Mouse (Mus musculus): ENCODE measurements around the gene Rhoh. TPM values are rescaled to one million over a fixed set of nuclear protein-coding genes. Genes with fewer than 3 reads are reported as not detected.

The Rhoh gene
- total and polyA plus RNA-seq, 3 experiments = 12.1 to 22.1 (median 18.9) TPM

- DNase-seq (ENCODE audit: extremely low read depth) = no peak
- dilution Hi-C loops (cut with MboI; ENCODE audit: extremely low pct_ligation_motif_present, extremely low pct_unique_long_range_greater_than_20kb, low sequenced_read_pairs) = no loop called here
- Histone ChIP-seq H3K9me3 (replicated peaks; ENCODE audit: low read length) (peaks cover 6% of the 10 kb centered on the region), H3K4me2 (ENCODE audit: insufficient read depth, low read depth, poor library complexity, severe bottlenecking) (no peak overlapping the region), H3K4me3 (replicated peaks in 1 of 3; ENCODE audit: low read depth in 2 of 3, low read length in 2 of 3, poor library complexity in 1 of 3) (no peak overlapping the region), H3K79me2 (replicated peaks; ENCODE audit: control insufficient read depth, extremely low read depth, insufficient read depth, poor library complexity, severe bottlenecking) (no peaks in the 10 kb centered on the region), H3K9ac (ENCODE audit: insufficient read depth, low read depth) (no peak overlapping the region), H3K4me1 (ENCODE audit: control insufficient read depth in 1 of 2, insufficient read depth in 2 of 2) (peaks cover 0 to 14% of the 10 kb centered on the region in 2 experiments; a peak in 2 of 4 replicates), H3K27me3 (replicated peaks) (no peaks in the 10 kb centered on the region), H3K27ac (ENCODE audit: insufficient read depth, low read depth) (no peak overlapping the region), H3K36me3 (replicated peaks in 1 of 2; ENCODE audit: control insufficient read depth in 1 of 2, insufficient read depth in 1 of 2, low read length in 1 of 2) (no peaks in the 10 kb centered on the region)
- no peak for TF ChIP-seq MYC (IDR thresholded peaks at IDR 0.05; ENCODE audit: low read depth, low read length)
- TF ChIP-seq ZC3H11A (IDR thresholded peaks at IDR 0.05; ENCODE audit: low read depth, low read length) = no peak
- TF ChIP-seq EP300 (IDR thresholded peaks at IDR 0.05; ENCODE audit: low read length) = no peak
- TF ChIP-seq CHD1 (IDR thresholded peaks at IDR 0.05; ENCODE audit: low read depth, low read length) = no peak
- TF ChIP-seq E2F4 (IDR thresholded peaks at IDR 0.05; ENCODE audit: insufficient replicate concordance, low read depth, low read length) = no peak
- TF ChIP-seq MAZ (IDR thresholded peaks at IDR 0.05; ENCODE audit: low read depth, low read length) = no peak
- no peak for TF ChIP-seq ZNF384 (IDR thresholded peaks at IDR 0.05; ENCODE audit: low read depth, low read length)
- TF ChIP-seq TCF12 (IDR thresholded peaks at IDR 0.05; ENCODE audit: low read depth, low read length) = no peak
- TF ChIP-seq USF1 (IDR thresholded peaks at IDR 0.05; ENCODE audit: low read depth, low read length) = no peak
- TF ChIP-seq KAT2A (IDR thresholded peaks at IDR 0.05; ENCODE audit: insufficient replicate concordance, low read length) = no peak
- TF ChIP-seq ZKSCAN1 (IDR thresholded peaks at IDR 0.05; ENCODE audit: borderline replicate concordance, low read depth, low read length) = no peak
- TF ChIP-seq RAD21 (IDR thresholded peaks at IDR 0.05; ENCODE audit: low read depth, low read length) = no peak
- no peak for TF ChIP-seq POLR2AphosphoS2 (IDR thresholded peaks at IDR 0.05; ENCODE audit: low read depth, low read length)
- no peak for TF ChIP-seq PAX5 (IDR thresholded peaks at IDR 0.05; ENCODE audit: low read length)
- no peak for TF ChIP-seq UBTF (IDR thresholded peaks at IDR 0.05; ENCODE audit: low read depth, low read length)
- no peak for TF ChIP-seq JUND (conservative IDR thresholded peaks at IDR 0.05; ENCODE audit: low read depth, low read length)
- no peak for TF ChIP-seq MXI1 (IDR thresholded peaks at IDR 0.05; ENCODE audit: low read depth, low read length)
- TF ChIP-seq IRF4 (IDR thresholded peaks at IDR 0.05; ENCODE audit: low read depth, low read length) = no peak
- no peak for TF ChIP-seq ELF1 (IDR thresholded peaks at IDR 0.05; ENCODE audit: low read depth, low read length)
- no peak for TF ChIP-seq JUN (IDR thresholded peaks at IDR 0.05; ENCODE audit: insufficient read depth, low read depth, low read length)
- in situ Hi-C loops (cut with MboI; ENCODE audit: low pct_ligation_motif_present, low pct_unique_long_range_greater_than_20kb, low sequenced_read_pairs) = no loop called here
Observed at GRCm38 (mm10) chr5:65913126-65913525, 52.1 kb downstream of the Rhoh start.

- H3K4me1 ChIP-seq (ENCODE audit: control insufficient read depth in 1 of 2, insufficient read depth in 2 of 2) = peaks cover 1 to 26% of the 10 kb centered on the region in 2 experiments
- DNase-seq (ENCODE audit: extremely low read depth) = no peak
- TF ChIP-seq USF2 (conservative IDR thresholded peaks at IDR 0.05; ENCODE audit: low read depth, low read length) (no peak), GABPA (IDR thresholded peaks at IDR 0.05; ENCODE audit: insufficient replicate concordance, low read depth, low read length) (no peak), MXI1 (IDR thresholded peaks at IDR 0.05; ENCODE audit: low read depth, low read length) (no peak), HCFC1 (IDR thresholded peaks at IDR 0.05; ENCODE audit: low read depth, low read length) (no peak), ELF1 (IDR thresholded peaks at IDR 0.05; ENCODE audit: low read depth, low read length) (no peak), RAD21 (IDR thresholded peaks at IDR 0.05; ENCODE audit: low read depth, low read length) (no peak), ZKSCAN1 (IDR thresholded peaks at IDR 0.05; ENCODE audit: borderline replicate concordance, low read depth, low read length) (no peak), RCOR1 (conservative IDR thresholded peaks at IDR 0.05; ENCODE audit: low read depth, low read length) (no peak), MYC (IDR thresholded peaks at IDR 0.05; ENCODE audit: low read depth, low read length) (no peak), SMC3 (IDR thresholded peaks at IDR 0.05; ENCODE audit: low read depth, low read length) (no peak), CTCF (conservative IDR thresholded peaks at IDR 0.05 in 1 of 2, IDR thresholded peaks at IDR 0.05 in 1 of 2; ENCODE audit: low read depth in 2 of 2, low read length in 2 of 2) (no peak), ETS1 (conservative IDR thresholded peaks at IDR 0.05; ENCODE audit: low read depth, low read length) (no peak), BHLHE40 (IDR thresholded peaks at IDR 0.05; ENCODE audit: low read depth, low read length) (no peak)
- peaks cover 6% of the 10 kb centered on the region for H3K9me3 ChIP-seq (replicated peaks; ENCODE audit: low read length)
- no peak overlapping the region for H3K9ac ChIP-seq (ENCODE audit: insufficient read depth, low read depth)
- in situ Hi-C loops (cut with MboI; ENCODE audit: low pct_ligation_motif_present, low pct_unique_long_range_greater_than_20kb, low sequenced_read_pairs) (no loop called here), dilution Hi-C loops (cut with MboI; ENCODE audit: extremely low pct_ligation_motif_present, extremely low pct_unique_long_range_greater_than_20kb, low sequenced_read_pairs) (no loop called here)
- no peak overlapping the region for H3K27ac ChIP-seq (ENCODE audit: insufficient read depth, low read depth)
- no peaks in the 10 kb centered on the region for H3K36me3 ChIP-seq (replicated peaks in 1 of 2; ENCODE audit: control insufficient read depth in 1 of 2, insufficient read depth in 1 of 2, low read length in 1 of 2)
- no peaks in the 10 kb centered on the region for H3K79me2 ChIP-seq (replicated peaks; ENCODE audit: control insufficient read depth, extremely low read depth, insufficient read depth, poor library complexity, severe bottlenecking)
- no peak overlapping the region for H3K4me2 ChIP-seq (ENCODE audit: insufficient read depth, low read depth, poor library complexity, severe bottlenecking)
- H3K4me3 ChIP-seq (replicated peaks in 1 of 3; ENCODE audit: low read depth in 2 of 3, low read length in 2 of 3, poor library complexity in 1 of 3) = no peak overlapping the region
- H3K27me3 ChIP-seq (replicated peaks) = no peaks in the 10 kb centered on the region
Observed at GRCm38 (mm10) chr5:65914342-65914741, 53.3 kb downstream of the Rhoh start.

Data from CH12.LX (cell line).